15 mouse cellular contexts compared by ENCODE assay signal in the genomic region with DNA sequence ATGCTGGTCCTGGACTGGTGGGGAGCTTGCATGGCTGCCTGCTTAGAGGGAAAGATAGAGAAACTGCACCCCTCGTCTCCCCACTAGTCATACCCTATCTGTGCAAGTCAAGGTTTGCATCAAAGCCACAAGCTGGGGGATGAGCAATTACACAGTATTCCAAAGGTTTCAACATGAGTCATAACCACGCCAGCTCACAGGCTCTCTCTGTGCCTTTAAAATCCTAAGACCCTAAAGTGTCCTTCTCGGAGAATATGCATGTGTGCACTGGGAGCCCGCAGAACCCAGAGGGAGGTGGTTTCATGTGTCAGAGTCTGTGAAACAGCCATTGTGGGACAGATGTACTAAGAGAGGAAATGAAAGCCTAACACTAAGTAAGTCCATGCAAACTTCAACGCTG.
DNase-seq lines count a peak whose midpoint lies in the region; ATAC-seq lines count a peak whose summit lies in the region.
"Had no signal": no experiment of that assay in that cellular context is flagged by ENCODE, and none has a peak within 500 bp of the region (broad histone marks: within the 10 kb centered on the region; RNA-seq: fewer than 3 reads in every experiment).

No protein-coding gene starts in this region.

- DNase-seq in heart, postnatal 4 days = no peak
- DNase-seq in 3T3-L1 (ENCODE audit: low read depth, low spot score) = peak; percentile 68
- DNase-seq in A20 (ENCODE audit: low read depth, low spot score) = peak; percentile 68
- no peak for DNase-seq in forebrain, embryonic 10.5 days (ENCODE audit: extremely low spot score, low spot score)
- DNase-seq in gastrocnemius, adult 18-20 months (ENCODE audit: low spot score) = no peak
- DNase-seq: cerebellum, postnatal 25 days; left cerebral cortex, postnatal 4 days; lung, postnatal 10 days had no signal

- ATAC-seq in heart, embryonic 11.5 days (replicated peaks; ENCODE audit: insufficient number of reproducible peaks, low FRiP score, low TSS enrichment) = no peak
- no peak for ATAC-seq in embryonic facial prominence, embryonic 13.5 days (ENCODE audit: insufficient number of reproducible peaks, insufficient read depth, low FRiP score, low TSS enrichment, low read depth)
- ATAC-seq: midbrain, embryonic 16.5 days had no signal

- WGBS in heart, embryonic 11.5 days (ENCODE audit: insufficient replicate concordance) = 46% methylated on average over 5 of the region's 5 CpGs
- WGBS in embryonic facial prominence, embryonic 13.5 days = 30% methylated on average over 5 of the region's 5 CpGs
- WGBS in forebrain, embryonic 10.5 days = 79% methylated on average over 5 of the region's 5 CpGs

- H3K9ac ChIP-seq in heart, embryonic 11.5 days (ENCODE audit: low read depth, low read length) = 0 out of 2 replicates have a peak overlapping the region, but pooled peaks have one; percentile 12
- no peak overlapping the region for H3K9ac ChIP-seq in embryonic facial prominence, embryonic 13.5 days
- H3K9ac ChIP-seq: kidney, embryonic 15.5 days; liver, embryonic 14.5 days; neural tube, embryonic 12.5 days had no signal

- H3K27ac ChIP-seq in heart, embryonic 11.5 days (ENCODE audit: low read depth, low read length) = no peak overlapping the region
- no peak overlapping the region; the same call in 1 of the 2 replicates for H3K27ac ChIP-seq in embryonic facial prominence, embryonic 13.5 days
- no peak overlapping the region for H3K27ac ChIP-seq in forebrain, embryonic 10.5 days
- H3K27ac ChIP-seq: kidney, embryonic 15.5 days; liver, embryonic 14.5 days; neural tube, embryonic 12.5 days had no signal

- H3K36me3 ChIP-seq in heart, embryonic 11.5 days (ENCODE audit: control insufficient read depth, insufficient read depth, low read length) = no peaks in the 10 kb centered on the region
- H3K36me3 ChIP-seq in embryonic facial prominence, embryonic 13.5 days = no peaks in the 10 kb centered on the region
- H3K36me3 ChIP-seq in forebrain, embryonic 10.5 days (replicated peaks) = no peaks in the 10 kb centered on the region
- H3K36me3 ChIP-seq: kidney, embryonic 15.5 days; neural tube, embryonic 12.5 days had no signal

- H3K4me3 ChIP-seq in heart, embryonic 11.5 days (ENCODE audit: low read depth, low read length) = no peak overlapping the region
- no peak overlapping the region for H3K4me3 ChIP-seq in embryonic facial prominence, embryonic 13.5 days
- H3K4me3 ChIP-seq in forebrain, embryonic 10.5 days = no peak overlapping the region
- H3K4me3 ChIP-seq: kidney, embryonic 15.5 days; megakaryocyte, embryonic 14.5 days; neural tube, embryonic 12.5 days had no signal

- H3K4me1 ChIP-seq in heart, embryonic 11.5 days (ENCODE audit: control insufficient read depth, insufficient read depth, low read length) = peaks cover 19% of the 10 kb centered on the region
- H3K4me1 ChIP-seq in embryonic facial prominence, embryonic 13.5 days = peaks cover 12% of the 10 kb centered on the region
- H3K4me1 ChIP-seq in forebrain, embryonic 10.5 days = peaks cover 6% of the 10 kb centered on the region

- no peaks in the 10 kb centered on the region for H3K9me3 ChIP-seq in heart, embryonic 11.5 days (replicated peaks; ENCODE audit: control insufficient read depth, low read length)
- no peaks in the 10 kb centered on the region for H3K9me3 ChIP-seq in embryonic facial prominence, embryonic 13.5 days
- H3K9me3 ChIP-seq in forebrain, embryonic 10.5 days = no peaks in the 10 kb centered on the region
- H3K9me3 ChIP-seq: kidney, embryonic 15.5 days; megakaryocyte, embryonic 14.5 days; neural tube, embryonic 12.5 days had no signal

- H3K4me2 ChIP-seq in heart, embryonic 11.5 days = peak overlapping the region; percentile 11
- peak overlapping the region; percentile 7 for H3K4me2 ChIP-seq in embryonic facial prominence, embryonic 13.5 days
- H3K4me2 ChIP-seq: kidney, embryonic 15.5 days; neural tube, embryonic 12.5 days had no signal

- H3K27me3 ChIP-seq in heart, embryonic 11.5 days (ENCODE audit: control insufficient read depth, insufficient read depth, low read length) = no peaks in the 10 kb centered on the region
- no peaks in the 10 kb centered on the region for H3K27me3 ChIP-seq in embryonic facial prominence, embryonic 13.5 days
- no peaks in the 10 kb centered on the region for H3K27me3 ChIP-seq in forebrain, embryonic 10.5 days (ENCODE audit: poor library complexity, severe bottlenecking)
- H3K27me3 ChIP-seq: kidney, embryonic 15.5 days; neural tube, embryonic 12.5 days had no signal

Comparison
In these comparisons a context has a peak if more than half of its experiments do, and no peak if none do; other contexts are left out.
1. DNase-seq: peak in 3T3-L1 (single experiment) and A20 (single experiment); none in heart, postnatal 4 days (single experiment), forebrain, embryonic 10.5 days (single experiment) and gastrocnemius, adult 18-20 months (single experiment).